Mouse (Mus musculus): Measurements from ENCODE around the gene St3gal4. TPM values are rescaled to one million over a fixed set of nuclear protein-coding genes. Genes with fewer than 3 reads are reported as not detected.

St3gal4 gene
- polyA plus RNA-seq (2015; fragmentation: Nextera tagmentation; extraction: Ambion mirVana) = 23.6 and 26.5 TPM in 2 replicates

- Histone ChIP-seq H3K27ac (ENCODE audit: low read depth) (peak within 1 kb of the TSS; percentile 98), H3K36me3 (replicated peaks; ENCODE audit: insufficient read depth, low read length) (peaks cover 13% of the 10 kb centered on the region), H3K4me3 (ENCODE audit: low read depth, low read length) (peak within 1 kb of the TSS; percentile 93), H3K9me3 (ENCODE audit: low read length) (no peaks in the 10 kb centered on the region), H3K4me2 (ENCODE audit: low read depth, low read length) (peak within 1 kb of the TSS; percentile 97), H3K9ac (replicated peaks) (peak within 1 kb of the TSS; percentile 93), H3K27me3 (ENCODE audit: insufficient read depth, low read length) (no peaks in the 10 kb centered on the region), H3K4me1 (ENCODE audit: insufficient read depth) (peaks cover 74% of the 10 kb centered on the region)
- WGBS (ENCODE audit: insufficient replicate concordance) = 75% methylated on average over 6 of the region's 6 CpGs
- DNase-seq = no peak
- TF ChIP-seq CTCF (IDR thresholded peaks at IDR 0.05; ENCODE audit: low read depth) (no peak), EP300 (IDR thresholded peaks at IDR 0.05; ENCODE audit: low read depth) (no peak)
- ATAC-seq = no peak
These were observed at the start of gene St3gal4 for GRCm38 (mm10) chr9:35119168-35119567. St3gal4 (minus strand) TSS chr9:35119268.

- ATAC-seq (peak; percentile 52), DNase-seq (no peak)
- Histone ChIP-seq H3K4me2 (ENCODE audit: low read depth, low read length) (no peak overlapping the region), H3K36me3 (replicated peaks; ENCODE audit: insufficient read depth, low read length) (peaks cover 10% of the 10 kb centered on the region; the same call in 1 of the 2 replicates), H3K9ac (replicated peaks) (no peak overlapping the region), H3K4me3 (ENCODE audit: low read depth, low read length) (no peak overlapping the region), H3K27me3 (ENCODE audit: insufficient read depth, low read length) (no peaks in the 10 kb centered on the region), H3K9me3 (ENCODE audit: low read length) (no peaks in the 10 kb centered on the region), H3K4me1 (ENCODE audit: insufficient read depth) (no peaks in the 10 kb centered on the region; the same call in 1 of the 2 replicates), H3K27ac (ENCODE audit: low read depth) (peak overlapping the region; percentile 45)
- 61% methylated on average over 9 of the region's 9 CpGs for WGBS (ENCODE audit: insufficient replicate concordance)
- TF ChIP-seq CTCF (IDR thresholded peaks at IDR 0.05; ENCODE audit: low read depth) (no peak), EP300 (IDR thresholded peaks at IDR 0.05; ENCODE audit: low read depth) (no peak)
These were observed 47.9 kb upstream of the St3gal4 start for GRCm38 (mm10) chr9:35166798-35167635.

- peak overlapping the region; percentile 45; the same call in 1 of the 2 replicates for H3K27ac ChIP-seq (ENCODE audit: low read depth)
- no peak overlapping the region for H3K4me2 ChIP-seq (ENCODE audit: low read depth, low read length)
- H3K36me3 ChIP-seq (replicated peaks; ENCODE audit: insufficient read depth, low read length) = peaks cover 10% of the 10 kb centered on the region; the same call in 1 of the 2 replicates
- no peak overlapping the region for H3K4me3 ChIP-seq (ENCODE audit: low read depth, low read length)
- TF ChIP-seq CTCF (IDR thresholded peaks at IDR 0.05; ENCODE audit: low read depth) = peak; percentile 75
- no peak for TF ChIP-seq EP300 (IDR thresholded peaks at IDR 0.05; ENCODE audit: low read depth)
- DNase-seq = no peak
- no peak overlapping the region for H3K9ac ChIP-seq (replicated peaks)
- WGBS (ENCODE audit: insufficient replicate concordance) = 28% methylated on average over 3 of the region's 3 CpGs
- H3K4me1 ChIP-seq (ENCODE audit: insufficient read depth) = no peaks in the 10 kb centered on the region
- H3K27me3 ChIP-seq (ENCODE audit: insufficient read depth, low read length) = no peaks in the 10 kb centered on the region
- peak; percentile 71 for ATAC-seq
- no peaks in the 10 kb centered on the region for H3K9me3 ChIP-seq (ENCODE audit: low read length)
These were observed 47.2 kb upstream of the St3gal4 start for GRCm38 (mm10) chr9:35166144-35166797.

- Histone ChIP-seq H3K27me3 (ENCODE audit: insufficient read depth, low read length) (no peaks in the 10 kb centered on the region), H3K4me2 (ENCODE audit: low read depth, low read length) (no peak overlapping the region), H3K4me1 (ENCODE audit: insufficient read depth) (no peaks in the 10 kb centered on the region), H3K9me3 (ENCODE audit: low read length) (no peaks in the 10 kb centered on the region), H3K4me3 (ENCODE audit: low read depth, low read length) (no peak overlapping the region), H3K27ac (ENCODE audit: low read depth) (no peak overlapping the region), H3K36me3 (replicated peaks; ENCODE audit: insufficient read depth, low read length) (peaks cover 10% of the 10 kb centered on the region; the same call in 1 of the 2 replicates), H3K9ac (replicated peaks) (no peak overlapping the region)
- WGBS (ENCODE audit: insufficient replicate concordance) = 59% methylated on average over 5 of the region's 5 CpGs
- ATAC-seq = no peak
- DNase-seq = no peak
- TF ChIP-seq CTCF (IDR thresholded peaks at IDR 0.05; ENCODE audit: low read depth) (no peak), EP300 (IDR thresholded peaks at IDR 0.05; ENCODE audit: low read depth) (no peak)
These were observed 45.2 kb upstream of the St3gal4 start for GRCm38 (mm10) chr9:35164142-35164874.

GRCm38 (mm10) chr9:35163011-35163690 is 44.1 kb upstream of the St3gal4 start:
- no peaks in the 10 kb centered on the region for H3K4me1 ChIP-seq (ENCODE audit: insufficient read depth)
- no peak for ATAC-seq
- no peak for DNase-seq
- no peak overlapping the region for H3K27ac ChIP-seq (ENCODE audit: low read depth)
- H3K9ac ChIP-seq (replicated peaks) = no peak overlapping the region
- H3K27me3 ChIP-seq (ENCODE audit: insufficient read depth, low read length) = no peaks in the 10 kb centered on the region
- no peak overlapping the region for H3K4me2 ChIP-seq (ENCODE audit: low read depth, low read length)
- no peak overlapping the region for H3K4me3 ChIP-seq (ENCODE audit: low read depth, low read length)
- TF ChIP-seq EP300 (IDR thresholded peaks at IDR 0.05; ENCODE audit: low read depth) (no peak), CTCF (IDR thresholded peaks at IDR 0.05; ENCODE audit: low read depth) (no peak)
- 82% methylated on average over 11 of the region's 11 CpGs for WGBS (ENCODE audit: insufficient replicate concordance)
- no peaks in the 10 kb centered on the region for H3K9me3 ChIP-seq (ENCODE audit: low read length)
- peaks cover 6% of the 10 kb centered on the region; the same call in 1 of the 2 replicates for H3K36me3 ChIP-seq (replicated peaks; ENCODE audit: insufficient read depth, low read length)
